In the genomic region with DNA sequence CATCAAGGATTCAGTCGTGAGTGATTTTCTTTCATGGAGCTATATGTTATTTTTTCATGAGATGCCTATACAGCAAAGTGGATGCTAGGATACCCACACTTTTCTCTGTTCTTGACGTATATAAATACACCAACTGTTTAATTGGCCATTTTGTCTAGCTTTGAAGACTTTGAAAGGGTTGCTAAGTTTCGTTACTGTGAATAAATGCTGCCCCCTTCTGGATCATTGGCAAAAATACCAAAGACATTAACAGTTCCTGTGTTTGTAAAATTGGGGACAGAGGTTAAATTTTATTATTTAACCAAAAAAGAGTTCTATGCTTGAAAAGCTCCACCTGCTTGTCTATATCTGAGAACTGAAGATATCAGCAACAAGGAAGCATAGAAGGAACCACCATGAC, we compare ENCODE assay signal across 9 mouse cellular contexts.
DNase-seq lines count a peak whose midpoint lies in the region; ATAC-seq and TF ChIP-seq lines count a peak whose summit lies in the region.
"Had no signal": no experiment of that assay in that cellular context is flagged by ENCODE, and none has a peak within 500 bp of the region (broad histone marks: within the 10 kb centered on the region; RNA-seq: fewer than 3 reads in every experiment).

No protein-coding gene starts in this region.

- H3K4me3 ChIP-seq in embryonic facial prominence, embryonic 11.5 days (ENCODE audit: low read depth, low read length): no peak overlapping the region
- H3K4me3 ChIP-seq in embryonic facial prominence, embryonic 10.5 days: no peak overlapping the region
- H3K4me3 ChIP-seq in E14TG2a.4 (replicated peaks; ENCODE audit: low read length): no peak overlapping the region
- H3K4me3 ChIP-seq: erythroblast, embryonic 14.5 days had no signal

- no peaks in the 10 kb centered on the region for H3K36me3 ChIP-seq in embryonic facial prominence, embryonic 11.5 days (replicated peaks; ENCODE audit: control insufficient read depth, insufficient read depth, low read depth, low read length)
- no peaks in the 10 kb centered on the region for H3K36me3 ChIP-seq in embryonic facial prominence, embryonic 10.5 days (replicated peaks)
- H3K36me3 ChIP-seq in E14TG2a.4 (ENCODE audit: insufficient read depth, low read length): no peaks in the 10 kb centered on the region

- TF ChIP-seq CTCF in E14TG2a.4 (conservative IDR thresholded peaks at IDR 0.05; ENCODE audit: low read length): peak; percentile 53

- no peak for ATAC-seq in embryonic facial prominence, embryonic 11.5 days (replicated peaks; ENCODE audit: insufficient number of reproducible peaks, low FRiP score, low TSS enrichment, low read depth)

- no peaks in the 10 kb centered on the region for H3K27me3 ChIP-seq in embryonic facial prominence, embryonic 11.5 days (ENCODE audit: control insufficient read depth, insufficient read depth, low read length)
- no peaks in the 10 kb centered on the region for H3K27me3 ChIP-seq in embryonic facial prominence, embryonic 10.5 days (replicated peaks; ENCODE audit: low read depth, poor library complexity, severe bottlenecking)
- no peaks in the 10 kb centered on the region for H3K27me3 ChIP-seq in E14TG2a.4 (ENCODE audit: insufficient read depth, low read length)

- H3K9me3 ChIP-seq in embryonic facial prominence, embryonic 11.5 days (replicated peaks; ENCODE audit: control insufficient read depth, low read length): no peaks in the 10 kb centered on the region
- H3K9me3 ChIP-seq in embryonic facial prominence, embryonic 10.5 days: no peaks in the 10 kb centered on the region
- no peaks in the 10 kb centered on the region for H3K9me3 ChIP-seq in E14TG2a.4 (ENCODE audit: low read length)

- no peaks in the 10 kb centered on the region for H3K4me1 ChIP-seq in embryonic facial prominence, embryonic 11.5 days (ENCODE audit: control insufficient read depth, insufficient read depth, low read length)
- H3K4me1 ChIP-seq in embryonic facial prominence, embryonic 10.5 days: no peaks in the 10 kb centered on the region
- H3K4me1 ChIP-seq in E14TG2a.4 (replicated peaks; ENCODE audit: low read depth, low read length): no peaks in the 10 kb centered on the region

- no peak overlapping the region for H3K4me2 ChIP-seq in embryonic facial prominence, embryonic 11.5 days (ENCODE audit: low read depth, low read length)

- DNase-seq in embryonic facial prominence, embryonic 11.5 days (ENCODE audit: low spot score): peak; percentile 80
- DNase-seq in embryonic facial prominence, embryonic 10.5 days (ENCODE audit: low spot score): no peak
- peak; percentile 15 for DNase-seq in layer of hippocampus, adult 9-11 months
- DNase-seq in layer of hippocampus, postnatal 10 days (ENCODE audit: low spot score in 2 of 2): no peak
- peak; percentile 19 for DNase-seq in embryo, embryonic 11.5 days (ENCODE audit: low read depth, low spot score)
- DNase-seq in T-cell, adult 2 months (ENCODE audit: low spot score): no peak
- no peak for DNase-seq in adrenal gland, adult 2 months

- no peak overlapping the region for H3K27ac ChIP-seq in embryonic facial prominence, embryonic 11.5 days (replicated peaks; ENCODE audit: low read depth, low read length)
- no peak overlapping the region for H3K27ac ChIP-seq in embryonic facial prominence, embryonic 10.5 days (replicated peaks)

- WGBS in embryonic facial prominence, embryonic 11.5 days: 20% methylated on average over 3 of the region's 3 CpGs
- WGBS in embryonic facial prominence, embryonic 10.5 days: 19% methylated on average over 3 of the region's 3 CpGs

- no peak overlapping the region for H3K9ac ChIP-seq in embryonic facial prominence, embryonic 11.5 days (replicated peaks; ENCODE audit: low read length)

Comparison
In these comparisons a context has a peak if more than half of its experiments do, and no peak if none do; other contexts are left out.
1. DNase-seq: peak in embryonic facial prominence, embryonic 11.5 days (single experiment), layer of hippocampus, adult 9-11 months (single experiment) and embryo, embryonic 11.5 days (single experiment); none in embryonic facial prominence, embryonic 10.5 days (single experiment), layer of hippocampus, postnatal 10 days (0 of 2), T-cell, adult 2 months (single experiment) and adrenal gland, adult 2 months (single experiment).